In the genomic region with DNA sequence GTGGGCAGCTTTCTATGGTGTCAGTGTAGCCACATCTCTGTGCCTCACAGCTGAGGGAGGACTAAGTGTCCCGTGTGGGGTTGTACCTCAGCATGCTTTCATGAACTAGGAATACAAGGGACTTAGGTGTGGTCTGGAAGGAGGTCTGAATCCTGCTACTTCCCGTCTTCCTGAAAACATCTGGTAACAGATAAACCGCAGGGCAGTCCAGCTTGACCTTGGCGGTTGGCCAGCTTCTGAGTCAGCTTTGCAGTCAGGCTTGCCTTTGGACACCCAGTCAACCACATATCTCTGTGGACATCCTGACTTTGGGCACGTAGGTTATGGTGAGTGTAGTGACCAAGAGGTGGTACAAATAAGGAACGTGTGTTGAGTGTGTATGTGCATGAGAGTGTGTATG, we compare ENCODE assay signal across 8 mouse cellular contexts. TPM values are rescaled to one million over a fixed set of nuclear protein-coding genes. Genes with fewer than 3 reads are reported as not detected.
DNase-seq lines count a peak whose midpoint lies in the region; ATAC-seq and TF ChIP-seq lines count a peak whose summit lies in the region.

No protein-coding gene starts in this region.

- no peaks in the 10 kb centered on the region for H3K9me3 ChIP-seq in lung, embryonic 16.5 days (ENCODE audit: control insufficient read depth, low read length)
- H3K9me3 ChIP-seq in hindbrain, embryonic 11.5 days (ENCODE audit: control insufficient read depth, low read length): no peaks in the 10 kb centered on the region

- no peak overlapping the region for H3K4me3 ChIP-seq in bone marrow macrophage, adult 2 months (ENCODE audit: insufficient read depth, low read length)
- no peak overlapping the region for H3K4me3 ChIP-seq in lung, embryonic 16.5 days (ENCODE audit: low read length)
- no peak overlapping the region for H3K4me3 ChIP-seq in hindbrain, embryonic 11.5 days (ENCODE audit: low read depth, low read length)

- peaks cover 47% of the 10 kb centered on the region for H3K4me1 ChIP-seq in bone marrow macrophage, adult 2 months (ENCODE audit: control insufficient read depth, insufficient read depth, low read length)
- H3K4me1 ChIP-seq in lung, embryonic 16.5 days (replicated peaks; ENCODE audit: control insufficient read depth, insufficient read depth, low read length): peaks cover 4% of the 10 kb centered on the region
- no peaks in the 10 kb centered on the region for H3K4me1 ChIP-seq in hindbrain, embryonic 11.5 days (replicated peaks; ENCODE audit: control insufficient read depth, insufficient read depth, low read length)

- H3K27ac ChIP-seq in bone marrow macrophage, adult 2 months (ENCODE audit: insufficient read depth, low read depth, low read length): peak overlapping the region; percentile 78
- H3K27ac ChIP-seq in lung, embryonic 16.5 days (ENCODE audit: low read length): no peak overlapping the region
- no peak overlapping the region for H3K27ac ChIP-seq in hindbrain, embryonic 11.5 days (ENCODE audit: low read depth, low read length)

- no peak overlapping the region for H3K9ac ChIP-seq in lung, embryonic 16.5 days (ENCODE audit: low read length)
- no peak overlapping the region for H3K9ac ChIP-seq in hindbrain, embryonic 11.5 days (ENCODE audit: low read depth, low read length)

- H3K36me3 ChIP-seq in lung, embryonic 16.5 days (ENCODE audit: control insufficient read depth, insufficient read depth, low read length): no peaks in the 10 kb centered on the region
- no peaks in the 10 kb centered on the region for H3K36me3 ChIP-seq in hindbrain, embryonic 11.5 days (ENCODE audit: control insufficient read depth, insufficient read depth, low read length)

- intact Hi-C loops in heart, postnatal 10 days (cut with DNase I): no loop called here

- ATAC-seq in lung, embryonic 16.5 days (ENCODE audit: low read depth): peak; percentile 31; the same call in 1 of the 2 replicates
- no peak for ATAC-seq in hindbrain, embryonic 11.5 days (ENCODE audit: low FRiP score)

- H3K27me3 ChIP-seq in lung, embryonic 16.5 days (ENCODE audit: control insufficient read depth, insufficient read depth, low read depth, low read length): no peaks in the 10 kb centered on the region
- no peaks in the 10 kb centered on the region for H3K27me3 ChIP-seq in hindbrain, embryonic 11.5 days (ENCODE audit: control insufficient read depth, insufficient read depth, low read length)

- DNase-seq in Muller cell, postnatal 12 days (ENCODE audit: inconsistent ontology term): peak; percentile 33
- peak; percentile 79 to 82 for DNase-seq in heart, postnatal 10 days
- peak; percentile 67 to 86 for DNase-seq in urinary bladder, postnatal 36 days (ENCODE audit: low spot score in 2 of 2)
- DNase-seq in cerebellum, postnatal 36 days: no peak
- DNase-seq in hindbrain, embryonic 11.5 days (ENCODE audit: low spot score): no peak
- no peak for DNase-seq in layer of hippocampus, adult 9-10 months (ENCODE audit: low spot score)

- no peak overlapping the region for H3K4me2 ChIP-seq in lung, embryonic 16.5 days (ENCODE audit: low read depth, low read length)
- no peak overlapping the region for H3K4me2 ChIP-seq in hindbrain, embryonic 11.5 days (replicated peaks; ENCODE audit: low read depth, low read length)

- WGBS in lung, embryonic 16.5 days: 45% methylated on average over 6 of the region's 6 CpGs
- 84% methylated on average over 6 of the region's 6 CpGs for WGBS in hindbrain, embryonic 11.5 days

- no peak for TF ChIP-seq CTCF in bone marrow macrophage, adult 2 months (IDR thresholded peaks at IDR 0.05; ENCODE audit: low read depth, low read length)

- no peak for TF ChIP-seq POLR2A in bone marrow macrophage, adult 2 months (IDR thresholded peaks at IDR 0.05; ENCODE audit: borderline replicate concordance, low read depth, low read length)

RNA-seq across cellular contexts. Expression of gene Stk24, which starts 57.2 kb away (rescaled TPM):
- 97.7 and 101 TPM in 2 replicates for polyA plus RNA-seq in bone marrow macrophage, adult 2 months (2012; ENCODE audit: insufficient read depth, insufficient read length, missing spikeins)
- 10 to 100 TPM; 86.3 to 96.3 TPM for total RNA-seq in heart, postnatal 10 days (2021)
- polyA plus RNA-seq in lung, embryonic 16.5 days (2015; fragmentation: Nextera tagmentation; extraction: Ambion mirVana): 33.8 and 35.9 TPM in 2 replicates
- 33.3 and 37.2 TPM in 2 replicates for polyA plus RNA-seq in hindbrain, embryonic 11.5 days (2014; fragmentation: Nextera tagmentation; extraction: Ambion mirVana)

Comparison
In these comparisons a context has a peak if more than half of its experiments do, and no peak if none do; other contexts are left out.
1. DNase-seq: peak in Muller cell, postnatal 12 days (single experiment), heart, postnatal 10 days (2 of 2) and urinary bladder, postnatal 36 days (2 of 2); none in cerebellum, postnatal 36 days (0 of 2), hindbrain, embryonic 11.5 days (single experiment) and layer of hippocampus, adult 9-10 months (single experiment).